Comparison of ENCODE assay signal across 8 mouse cellular contexts in the genomic region with DNA sequence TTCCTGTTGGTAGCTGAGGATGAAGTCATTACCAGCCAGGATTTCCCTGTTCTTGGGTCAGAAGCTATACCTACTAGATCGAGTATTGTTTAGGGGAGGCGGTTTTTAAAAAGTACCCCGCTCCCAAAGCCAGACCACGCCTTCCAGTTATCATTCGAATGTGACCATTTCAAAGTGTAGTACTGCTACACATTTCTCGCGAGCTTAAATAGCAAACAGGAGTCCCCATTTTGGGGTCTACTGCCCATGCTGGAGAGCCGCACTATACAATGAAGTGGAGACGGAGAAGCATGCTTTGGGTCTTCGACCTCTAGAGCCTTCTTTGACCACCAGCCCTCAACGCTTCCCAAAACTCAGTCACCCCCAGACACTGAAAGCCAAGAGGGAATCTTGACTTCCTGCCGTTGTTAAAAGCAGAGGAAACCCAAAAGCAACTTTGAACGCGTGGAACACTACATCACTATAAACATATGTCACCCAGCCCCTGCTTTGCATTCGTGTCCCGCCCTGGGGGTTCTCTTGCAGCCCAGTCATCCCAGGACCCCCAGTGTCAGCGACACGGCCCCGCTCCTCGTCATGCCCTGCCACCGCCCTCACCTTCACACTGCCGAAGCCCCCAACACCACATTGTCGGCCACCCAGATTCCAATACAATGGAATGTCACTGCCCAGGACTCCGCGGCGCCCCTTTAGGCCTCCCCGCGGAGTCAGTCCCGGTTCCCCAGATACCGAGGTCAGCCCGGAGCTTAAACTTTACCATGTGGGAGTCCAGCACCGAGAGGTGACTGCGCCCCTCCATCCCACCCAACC. TPM values are rescaled to one million over a fixed set of nuclear protein-coding genes. Genes with fewer than 3 reads are reported as not detected.
DNase-seq lines count a peak whose midpoint lies in the region; ATAC-seq and TF ChIP-seq lines count a peak whose summit lies in the region.

No protein-coding gene starts in this region.

- ATAC-seq in lung, embryonic 16.5 days (ENCODE audit: low read depth), result peak; percentile 35
- no peak for ATAC-seq in erythroid progenitor cell, adult 5-6 weeks (replicated peaks; ENCODE audit: low FRiP score, poor library complexity, severe bottlenecking)

- under 1% methylated on average over 33 of the region's 33 CpGs for WGBS in lung, embryonic 16.5 days

- TF ChIP-seq EP300 in ES-Bruce4 (IDR thresholded peaks at IDR 0.05; ENCODE audit: insufficient read depth, low read depth, low read length), result no peak

- peak overlapping the region; percentile 76 for H3K4me2 ChIP-seq in lung, embryonic 16.5 days (ENCODE audit: low read depth, low read length)

- TF ChIP-seq POLR2A in ES-Bruce4 (IDR thresholded peaks at IDR 0.05; ENCODE audit: insufficient read depth, low read length), result no peak
- TF ChIP-seq POLR2A in embryonic fibroblast, embryonic 13.5 days (IDR thresholded peaks at IDR 0.05; ENCODE audit: low read depth, low read length), result no peak

- H3K27me3 ChIP-seq in ES-Bruce4 (ENCODE audit: control insufficient read depth, insufficient read depth, low read length, poor library complexity, severe bottlenecking), result no peaks in the 10 kb centered on the region
- no peaks in the 10 kb centered on the region for H3K27me3 ChIP-seq in lung, embryonic 16.5 days (ENCODE audit: control insufficient read depth, insufficient read depth, low read depth, low read length)

- no peaks in the 10 kb centered on the region for H3K36me3 ChIP-seq in ES-Bruce4 (ENCODE audit: control insufficient read depth, insufficient read depth, low read length, poor library complexity, severe bottlenecking)
- H3K36me3 ChIP-seq in lung, embryonic 16.5 days (ENCODE audit: control insufficient read depth, insufficient read depth, low read length), result no peaks in the 10 kb centered on the region

- H3K27ac ChIP-seq in ES-Bruce4 (ENCODE audit: insufficient read depth, low read length), result peak overlapping the region; percentile 74
- H3K27ac ChIP-seq in embryonic fibroblast, embryonic 13.5 days (ENCODE audit: insufficient read depth, low read length), result peak overlapping the region; percentile 71
- H3K27ac ChIP-seq in lung, embryonic 16.5 days (ENCODE audit: low read length), result peak overlapping the region; percentile 99

- no peaks in the 10 kb centered on the region for H3K9me3 ChIP-seq in ES-Bruce4 (replicated peaks; ENCODE audit: control insufficient read depth, insufficient read depth, low read length, poor library complexity, severe bottlenecking)
- no peaks in the 10 kb centered on the region for H3K9me3 ChIP-seq in lung, embryonic 16.5 days (ENCODE audit: control insufficient read depth, low read length)

- H3K4me3 ChIP-seq in ES-Bruce4 (ENCODE audit: low read depth, low read length), result peak overlapping the region; percentile 90
- peak overlapping the region; percentile 92 for H3K4me3 ChIP-seq in embryonic fibroblast, embryonic 13.5 days (ENCODE audit: insufficient read depth, low read length)
- H3K4me3 ChIP-seq in lung, embryonic 16.5 days (ENCODE audit: low read length), result peak overlapping the region; percentile 96

- intact Hi-C loops in heart, postnatal 10 days (cut with DNase I), result no loop called here

- no peaks in the 10 kb centered on the region for H3K4me1 ChIP-seq in ES-Bruce4 (ENCODE audit: control insufficient read depth, insufficient read depth, low read length)
- H3K4me1 ChIP-seq in embryonic fibroblast, embryonic 13.5 days (ENCODE audit: control insufficient read depth, insufficient read depth, low read length), result peaks cover 2% of the 10 kb centered on the region; the same call in 1 of the 2 replicates
- H3K4me1 ChIP-seq in lung, embryonic 16.5 days (replicated peaks; ENCODE audit: control insufficient read depth, insufficient read depth, low read length), result peaks cover 10% of the 10 kb centered on the region

- peak overlapping the region; percentile 99 for H3K9ac ChIP-seq in ES-Bruce4 (ENCODE audit: low read depth, poor library complexity, severe bottlenecking)
- H3K9ac ChIP-seq in lung, embryonic 16.5 days (ENCODE audit: low read length), result peak overlapping the region; percentile 99

- TF ChIP-seq CTCF in ES-Bruce4 (IDR thresholded peaks at IDR 0.05; ENCODE audit: low read depth, low read length), result no peak
- TF ChIP-seq CTCF in embryonic fibroblast, embryonic 13.5 days (IDR thresholded peaks at IDR 0.05; ENCODE audit: borderline replicate concordance, insufficient read depth, low read length), result no peak

- peak; percentile 27 for DNase-seq in adrenal gland, postnatal 25 days
- peak; percentile 54 to 61 for DNase-seq in heart, postnatal 10 days
- DNase-seq in layer of hippocampus, adult 18-20 months (ENCODE audit: low spot score in 2 of 2), result peak; percentile 9 to 23
- DNase-seq in retina, embryonic 14.5 days (ENCODE audit: low spot score), result peak; percentile 60

RNA-seq across cellular contexts. Expression of gene Qser1, which starts 0.8 kb away (rescaled TPM):
- polyA plus RNA-seq in ES-Bruce4 (2011; ENCODE audit: insufficient read depth, insufficient read length, low read depth, missing spikeins), result 47.6 and 49.5 TPM in 2 replicates
- 29.0 and 29.6 TPM in 2 replicates for total RNA-seq in adrenal gland, postnatal 25 days (2021)
- polyA plus RNA-seq in embryonic fibroblast, embryonic 13.5 days (2011; ENCODE audit: insufficient read length, low read depth, missing spikeins), result 25.6 and 32.2 TPM in 2 replicates
- total RNA-seq in heart, postnatal 10 days (2021), result 10 to 100 TPM; 25.1 to 30.1 TPM
- total RNA-seq in layer of hippocampus, adult 18-20 months (2021), result 1 to 10 TPM; 9.4 to 9.6 TPM
- 8.3 and 9.3 TPM in 2 replicates for polyA plus RNA-seq in lung, embryonic 16.5 days (2015; fragmentation: Nextera tagmentation; extraction: Ambion mirVana)
- 5.4 and 6.1 TPM in 2 replicates for total RNA-seq in erythroid progenitor cell, adult 5-6 weeks (2015; ENCODE audit: low replicate concordance)
- 0.61 and 0.77 TPM in 2 replicates for total RNA-seq in erythroid progenitor cell, adult 5-6 weeks (2017; ENCODE audit: low replicate concordance)

RNA-seq across cellular contexts. Expression of gene Prrg4, which starts 33.9 kb away (rescaled TPM):
- 62.0 and 64.3 TPM in 2 replicates for polyA plus RNA-seq in ES-Bruce4 (2011; ENCODE audit: insufficient read depth, insufficient read length, low read depth, missing spikeins)
- total RNA-seq in adrenal gland, postnatal 25 days (2021), result 3.0 and 5.1 TPM in 2 replicates
- polyA plus RNA-seq in embryonic fibroblast, embryonic 13.5 days (2011; ENCODE audit: insufficient read length, low read depth, missing spikeins), result 10.2 and 18.5 TPM in 2 replicates
- total RNA-seq in heart, postnatal 10 days (2021), result 1 to 10 TPM; 2.2 to 2.4 TPM
- total RNA-seq in layer of hippocampus, adult 18-20 months (2021), result under 1 TPM; 0.51 to 0.74 TPM
- 2.1 and 2.6 TPM in 2 replicates for polyA plus RNA-seq in lung, embryonic 16.5 days (2015; fragmentation: Nextera tagmentation; extraction: Ambion mirVana)
- 0.36 TPM in 1 of 2 replicates, not detected in the other for total RNA-seq in erythroid progenitor cell, adult 5-6 weeks (2015; ENCODE audit: low replicate concordance)
- total RNA-seq in erythroid progenitor cell, adult 5-6 weeks (2017; ENCODE audit: low replicate concordance), result 0.08 TPM in 1 of 2 replicates, not detected in the other

RNA-seq across cellular contexts. Expression of gene Ccdc73, which starts 51.8 kb away (rescaled TPM):
- 5.9 and 10.5 TPM in 2 replicates for polyA plus RNA-seq in ES-Bruce4 (2011; ENCODE audit: insufficient read depth, insufficient read length, low read depth, missing spikeins)
- 4.5 and 7.9 TPM in 2 replicates for total RNA-seq in adrenal gland, postnatal 25 days (2021)
- polyA plus RNA-seq in embryonic fibroblast, embryonic 13.5 days (2011; ENCODE audit: insufficient read length, low read depth, missing spikeins), result 6.7 and 9.1 TPM in 2 replicates
- total RNA-seq in heart, postnatal 10 days (2021), result 1 to 10 TPM; 3.2 to 3.3 TPM
- total RNA-seq in layer of hippocampus, adult 18-20 months (2021), result not detected
- polyA plus RNA-seq in lung, embryonic 16.5 days (2015; fragmentation: Nextera tagmentation; extraction: Ambion mirVana), result 6.4 and 7.2 TPM in 2 replicates
- 21.0 TPM in 1 of 2 replicates, not detected in the other for total RNA-seq in erythroid progenitor cell, adult 5-6 weeks (2015; ENCODE audit: low replicate concordance)
- 1.3 and 10.3 TPM in 2 replicates for total RNA-seq in erythroid progenitor cell, adult 5-6 weeks (2017; ENCODE audit: low replicate concordance)
